Comparison of ENCODE assay signal across 14 mouse cellular contexts in genomic region chrX:101301654-101302053, GRCm38 (mm10). TPM values are rescaled to one million over a fixed set of nuclear protein-coding genes. Genes with fewer than 3 reads are reported as not detected.
DNase-seq lines count a peak whose midpoint lies in the region; ATAC-seq and TF ChIP-seq lines count a peak whose summit lies in the region.
"Had no signal": no experiment of that assay in that cellular context is flagged by ENCODE, and none has a peak within 500 bp of the region (broad histone marks: within the 10 kb centered on the region; RNA-seq: fewer than 3 reads in every experiment).

No protein-coding gene starts in this region.

- H3K9ac ChIP-seq in hindbrain, embryonic 12.5 days, result no peak overlapping the region
- peak overlapping the region; percentile 54; the same call in 1 of the 2 replicates for H3K9ac ChIP-seq in midbrain, embryonic 14.5 days (replicated peaks; ENCODE audit: low read length)
- H3K9ac ChIP-seq in stomach, postnatal 0 days (ENCODE audit: low read length), result no peak overlapping the region
- H3K9ac ChIP-seq: limb, embryonic 15.5 days; lung, embryonic 15.5 days had no signal

- peak; percentile 27; the same call in 1 of the 2 replicates for TF ChIP-seq CTCF in cerebellum, adult 2 months (IDR thresholded peaks at IDR 0.05; ENCODE audit: borderline replicate concordance, insufficient read depth, low read depth, low read length)
- TF ChIP-seq CTCF in stomach, postnatal 0 days (IDR thresholded peaks at IDR 0.05; ENCODE audit: low read depth), result no peak

- H3K27ac ChIP-seq in cerebellum, adult 2 months (ENCODE audit: insufficient read depth, low read length), result no peak overlapping the region
- H3K27ac ChIP-seq in hindbrain, embryonic 12.5 days, result no peak overlapping the region
- no peak overlapping the region for H3K27ac ChIP-seq in midbrain, embryonic 14.5 days (replicated peaks; ENCODE audit: low read depth, low read length)
- H3K27ac ChIP-seq in stomach, postnatal 0 days (replicated peaks), result no peak overlapping the region
- H3K27ac ChIP-seq: lung, embryonic 15.5 days had no signal

- no peak for TF ChIP-seq EP300 in stomach, postnatal 0 days (optimal IDR thresholded peaks at IDR 0.05)

- no peak for TF ChIP-seq POLR2A in cerebellum, adult 2 months (IDR thresholded peaks at IDR 0.05; ENCODE audit: borderline replicate concordance, insufficient read depth, low read length)

- no peaks in the 10 kb centered on the region for H3K9me3 ChIP-seq in hindbrain, embryonic 12.5 days (replicated peaks)
- no peaks in the 10 kb centered on the region for H3K9me3 ChIP-seq in midbrain, embryonic 14.5 days (ENCODE audit: control insufficient read depth, low read length)
- H3K9me3 ChIP-seq in stomach, postnatal 0 days (ENCODE audit: control insufficient read depth, low read length), result no peaks in the 10 kb centered on the region
- H3K9me3 ChIP-seq: limb, embryonic 15.5 days; lung, embryonic 15.5 days had no signal

- peak overlapping the region; percentile 48 for H3K4me2 ChIP-seq in hindbrain, embryonic 12.5 days (replicated peaks)
- peak overlapping the region; percentile 56 for H3K4me2 ChIP-seq in midbrain, embryonic 14.5 days (ENCODE audit: low read length)
- no peak overlapping the region for H3K4me2 ChIP-seq in stomach, postnatal 0 days (replicated peaks; ENCODE audit: low read depth)

- H3K36me3 ChIP-seq in hindbrain, embryonic 12.5 days, result peaks cover 8% of the 10 kb centered on the region
- 0 out of 2 replicates have a peak, but pooled peaks cover 6% of the 10 kb centered on the region for H3K36me3 ChIP-seq in midbrain, embryonic 14.5 days (ENCODE audit: control insufficient read depth, insufficient read depth, low read length)
- H3K36me3 ChIP-seq in stomach, postnatal 0 days (ENCODE audit: control insufficient read depth, insufficient read depth, low read length), result no peaks in the 10 kb centered on the region
- H3K36me3 ChIP-seq: lung, embryonic 15.5 days had no signal

- no peak for ATAC-seq in cerebellum, adult (ENCODE audit: insufficient number of reproducible peaks, low FRiP score, low TSS enrichment)
- no peak for ATAC-seq in hindbrain, embryonic 12.5 days (ENCODE audit: low FRiP score)
- ATAC-seq in midbrain, embryonic 14.5 days (ENCODE audit: low FRiP score, low TSS enrichment), result no peak
- ATAC-seq in stomach, postnatal 0 days (ENCODE audit: low FRiP score, low TSS enrichment), result no peak
- ATAC-seq: intestine, postnatal 0 days had no signal

- H3K4me1 ChIP-seq in cerebellum, adult 2 months (ENCODE audit: control insufficient read depth, insufficient read depth, low read length), result peaks cover 21% of the 10 kb centered on the region
- peaks cover 31% of the 10 kb centered on the region for H3K4me1 ChIP-seq in hindbrain, embryonic 12.5 days
- H3K4me1 ChIP-seq in midbrain, embryonic 14.5 days (ENCODE audit: control insufficient read depth, insufficient read depth, low read length), result peaks cover 21% of the 10 kb centered on the region
- no peaks in the 10 kb centered on the region for H3K4me1 ChIP-seq in stomach, postnatal 0 days (replicated peaks; ENCODE audit: control insufficient read depth, insufficient read depth)
- H3K4me1 ChIP-seq: lung, embryonic 15.5 days had no signal

- peak; percentile 42 to 45 for DNase-seq in cerebellum, adult 2 months
- peak; percentile 44 to 48 for DNase-seq in cerebellum, postnatal 25 days
- DNase-seq in midbrain, embryonic 14.5 days, result peak; percentile 27
- DNase-seq in stomach, postnatal 0 days (ENCODE audit: low spot score), result no peak
- no peak for DNase-seq in kidney, postnatal 36 days
- no peak for DNase-seq in right cerebral cortex, postnatal 4 days
- DNase-seq: adrenal gland, postnatal 25 days had no signal

- H3K27me3 ChIP-seq in cerebellum, adult 2 months (ENCODE audit: control insufficient read depth, insufficient read depth, low read length), result no peaks in the 10 kb centered on the region
- peaks cover 5% of the 10 kb centered on the region for H3K27me3 ChIP-seq in hindbrain, embryonic 12.5 days
- H3K27me3 ChIP-seq in midbrain, embryonic 14.5 days (ENCODE audit: control insufficient read depth, insufficient read depth, low read length), result no peaks in the 10 kb centered on the region
- no peaks in the 10 kb centered on the region for H3K27me3 ChIP-seq in stomach, postnatal 0 days (ENCODE audit: control insufficient read depth, insufficient read depth, low read length)
- H3K27me3 ChIP-seq: lung, embryonic 15.5 days had no signal

- 24% methylated on average over 9 of the region's 9 CpGs for WGBS in cerebellum, adult 2 months
- WGBS in hindbrain, embryonic 12.5 days, result 69% methylated on average over 9 of the region's 9 CpGs
- 56% methylated on average over 9 of the region's 9 CpGs for WGBS in midbrain, embryonic 14.5 days
- 82% methylated on average over 9 of the region's 9 CpGs for WGBS in stomach, postnatal 0 days

- peak overlapping the region; percentile 36 for H3K4me3 ChIP-seq in cerebellum, adult 2 months (replicated peaks; ENCODE audit: insufficient read depth, low read depth, low read length)
- peak overlapping the region; percentile 11; the same call in 1 of the 2 replicates for H3K4me3 ChIP-seq in hindbrain, embryonic 12.5 days
- peak overlapping the region; percentile 44 for H3K4me3 ChIP-seq in midbrain, embryonic 14.5 days (replicated peaks; ENCODE audit: low read depth, low read length)
- no peak overlapping the region for H3K4me3 ChIP-seq in stomach, postnatal 0 days (ENCODE audit: low read depth, low read length)
- H3K4me3 ChIP-seq: lung, embryonic 15.5 days had no signal

RNA-seq across cellular contexts. Expression of gene Nlgn3, which starts 2.7 kb away (rescaled TPM):
- polyA plus RNA-seq in cerebellum, adult 2 months (2012; rRNA removed), result 36.9 and 38.5 TPM in 2 replicates
- 37.0 and 44.6 TPM in 2 replicates for polyA plus RNA-seq in hindbrain, embryonic 12.5 days (2016; fragmentation: Nextera tagmentation; extraction: Ambion mirVana)
- 98.6 and 99.2 TPM in 2 replicates for polyA plus RNA-seq in midbrain, embryonic 14.5 days (2014; fragmentation: Nextera tagmentation; extraction: Ambion mirVana)
- 1.7 TPM in 2 replicates for polyA plus RNA-seq in stomach, postnatal 0 days (2015; fragmentation: Nextera tagmentation; extraction: Ambion mirVana)

RNA-seq across cellular contexts. Expression of gene Med12, which starts 27.8 kb away (rescaled TPM):
- polyA plus RNA-seq in cerebellum, adult 2 months (2012; rRNA removed), result 54.4 and 64.5 TPM in 2 replicates
- polyA plus RNA-seq in hindbrain, embryonic 12.5 days (2016; fragmentation: Nextera tagmentation; extraction: Ambion mirVana), result 38.9 and 39.2 TPM in 2 replicates
- polyA plus RNA-seq in midbrain, embryonic 14.5 days (2014; fragmentation: Nextera tagmentation; extraction: Ambion mirVana), result 30.6 and 33.0 TPM in 2 replicates
- polyA plus RNA-seq in stomach, postnatal 0 days (2015; fragmentation: Nextera tagmentation; extraction: Ambion mirVana), result 10.1 and 11.7 TPM in 2 replicates

RNA-seq across cellular contexts. Expression of gene Gm20489, which starts 32.8 kb away (rescaled TPM):
- not detected in 2 replicates for polyA plus RNA-seq in cerebellum, adult 2 months (2012; rRNA removed)
- not detected in 2 replicates for polyA plus RNA-seq in hindbrain, embryonic 12.5 days (2016; fragmentation: Nextera tagmentation; extraction: Ambion mirVana)
- polyA plus RNA-seq in midbrain, embryonic 14.5 days (2014; fragmentation: Nextera tagmentation; extraction: Ambion mirVana), result not detected in 2 replicates
- polyA plus RNA-seq in stomach, postnatal 0 days (2015; fragmentation: Nextera tagmentation; extraction: Ambion mirVana), result not detected in 2 replicates
- polyA plus RNA-seq: gonadal fat pad, adult 2 months; heart, embryonic 16.5 days; intestine, postnatal 0 days; limb, embryonic 15.5 days; lung, embryonic 15.5 days had no signal

RNA-seq across cellular contexts. Expression of gene Il2rg, which starts 33.6 kb away (rescaled TPM):
- polyA plus RNA-seq in cerebellum, adult 2 months (2012; rRNA removed), result 1.9 and 2.0 TPM in 2 replicates
- 3.5 and 4.0 TPM in 2 replicates for polyA plus RNA-seq in hindbrain, embryonic 12.5 days (2016; fragmentation: Nextera tagmentation; extraction: Ambion mirVana)
- 4.2 and 7.9 TPM in 2 replicates for polyA plus RNA-seq in midbrain, embryonic 14.5 days (2014; fragmentation: Nextera tagmentation; extraction: Ambion mirVana)
- polyA plus RNA-seq in stomach, postnatal 0 days (2015; fragmentation: Nextera tagmentation; extraction: Ambion mirVana), result 3.3 and 3.8 TPM in 2 replicates

RNA-seq across cellular contexts. Expression of gene Gm614, which starts 37.9 kb away (rescaled TPM):
- not detected in 2 replicates for polyA plus RNA-seq in cerebellum, adult 2 months (2012; rRNA removed)
- polyA plus RNA-seq in hindbrain, embryonic 12.5 days (2016; fragmentation: Nextera tagmentation; extraction: Ambion mirVana), result not detected in 2 replicates
- not detected in 2 replicates for polyA plus RNA-seq in midbrain, embryonic 14.5 days (2014; fragmentation: Nextera tagmentation; extraction: Ambion mirVana)
- polyA plus RNA-seq in stomach, postnatal 0 days (2015; fragmentation: Nextera tagmentation; extraction: Ambion mirVana), result not detected in 2 replicates
- polyA plus RNA-seq: intestine, postnatal 0 days; limb, embryonic 15.5 days; lung, embryonic 15.5 days had no signal

Comparison
In these comparisons a context has a peak if more than half of its experiments do, and no peak if none do; other contexts are left out.
1. DNase-seq: peak in cerebellum, adult 2 months (2 of 2), cerebellum, postnatal 25 days (2 of 2) and midbrain, embryonic 14.5 days (single experiment); none in stomach, postnatal 0 days (single experiment), kidney, postnatal 36 days (0 of 2) and right cerebral cortex, postnatal 4 days (single experiment).
2. RNA of gene Nlgn3, which starts 2.7 kb away (polyA plus RNA-seq): 98.6 to 99.2 TPM in midbrain, embryonic 14.5 days, 36.9 to 38.5 TPM in cerebellum, adult 2 months and 37.0 to 44.6 TPM in hindbrain, embryonic 12.5 days; 1.7 TPM in stomach, postnatal 0 days; every median in the first group is over 10 times any median in the second.